Mouse (Mus musculus) brain, embryonic 14.5 days (tissue): Measurements from ENCODE around the gene Siah1b.

ENCODE experiments used
- CTCF ChIP-seq: fragments of 200-500 bp; IDR thresholded peaks from 2 replicates; pipeline ENCODE4 v1.5.1; 2012; ENCODE audit warnings: inconsistent platforms, mild to moderate bottlenecking, moderate library complexity, borderline replicate concordance; ENCODE audit not compliant: insufficient read depth, insufficient read length; ENCODE audit errors: extremely low read depth
- POLR2A ChIP-seq: fragments of 200-500 bp; IDR thresholded peaks from 2 replicates; pipeline ENCODE4 v1.6.1; 2012; ENCODE audit warnings: mild to moderate bottlenecking, inconsistent platforms, borderline replicate concordance; ENCODE audit not compliant: poor library complexity, insufficient read depth, insufficient read length, severe bottlenecking; ENCODE audit errors: extremely low read depth

GRCm38 (mm10) chrX:164089916-164090315, 13.6 kb upstream of the Siah1b start:
- TF ChIP-seq CTCF (no peak), POLR2A (no peak)
